Mouse (Mus musculus) megakaryocyte, embryonic 14.5 days (primary cell): Measurements from ENCODE around the gene Foxi1.

Source experiments
- FLI1 ChIP-seq: IDR thresholded peaks from 2 replicates; pipeline ENCODE4 v1.6.1; 2012; ENCODE audit warnings: low read length, inconsistent platforms, mixed read lengths
- GATA1 ChIP-seq: IDR thresholded peaks from 3 replicates; pipeline ENCODE4 v1.6.1; 2012; ENCODE audit warnings: mixed read lengths, low read length, inconsistent platforms, borderline replicate concordance

DNA sequence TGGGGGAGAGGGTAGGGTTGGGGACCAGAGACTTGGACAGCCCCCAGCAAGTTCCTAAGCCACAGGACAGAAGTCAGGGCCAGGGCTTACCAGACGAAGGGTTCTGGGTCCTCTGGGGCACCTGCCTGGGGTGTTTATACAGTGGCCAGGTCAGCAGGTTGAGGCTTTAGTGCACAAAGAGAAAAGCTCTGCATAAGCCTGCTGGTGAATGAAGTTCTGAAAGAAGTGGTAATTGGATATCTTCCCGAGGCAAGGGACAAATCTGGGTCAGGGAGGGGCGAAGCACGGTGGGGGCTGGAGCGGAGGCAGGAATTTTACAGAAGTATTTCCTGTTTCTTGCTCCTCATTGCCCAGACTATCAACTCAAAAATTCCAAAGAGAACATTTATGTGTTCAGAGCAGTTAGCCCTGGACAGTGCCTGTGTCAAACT is 38.4 kb downstream of the Foxi1 start:
- TF ChIP-seq GATA1 (no peak), FLI1 (no peak)
